Mouse (Mus musculus) heart, adult 2 months (tissue): ENCODE results near the gene Cidec. TPM values are rescaled to one million over a fixed set of nuclear protein-coding genes. Genes with fewer than 3 reads are reported as not detected.
A peak's percentile ranks its signal among the peaks of the same experiment; 100 is the strongest.

Experiments
- DNase-seq, 2 experiments: peaks; one replicate each; pipeline ENCODE4 v3.0.0; 2021
- H3K27ac ChIP-seq: fragments of 200-600 bp; 2 replicates; pipeline ENCODE4 v1.8.1; 2022
- H3K27me3 ChIP-seq: fragments of 200-500 bp; 2 replicates; pipeline ENCODE4 v1.6.1; 2012; ENCODE audit warnings: mild to moderate bottlenecking, low read length, inconsistent platforms, mixed read lengths; ENCODE audit not compliant: control insufficient read depth, insufficient read depth
- H3K36me3 ChIP-seq: fragments of 200-500 bp; 2 replicates; pipeline ENCODE4 v1.6.1; 2012; ENCODE audit warnings: low read length, inconsistent platforms; ENCODE audit not compliant: control insufficient read depth, insufficient read depth
- H3K4me1 ChIP-seq: fragments of 200-500 bp; 2 replicates; pipeline ENCODE4 v1.6.1; 2011; ENCODE audit warnings: low read length; ENCODE audit not compliant: control insufficient read depth, insufficient read depth
- H3K4me3 ChIP-seq: fragments of 200-600 bp; 2 replicates; pipeline ENCODE4 v1.8.1; 2022
- H3K79me2 ChIP-seq: fragments of 200-500 bp; replicated peaks from 2 replicates; pipeline ENCODE4 v1.6.1; 2012; ENCODE audit warnings: mild to moderate bottlenecking, inconsistent platforms, low read length, moderate library complexity, mixed read lengths; ENCODE audit not compliant: control insufficient read depth, insufficient read depth
- H3K9ac ChIP-seq: fragments of 200-500 bp; 2 replicates; pipeline ENCODE4 v1.6.1; 2012; ENCODE audit warnings: low read depth, mild to moderate bottlenecking, control low read depth, inconsistent platforms, low read length, mixed read lengths
- CTCF ChIP-seq: fragments of 200-600 bp; IDR thresholded peaks from 2 replicates; pipeline ENCODE4 v1.8.1; 2022; ENCODE audit warnings: antibody characterized with exemption, mild to moderate bottlenecking, moderate library complexity
- EP300 ChIP-seq: fragments of 200-500 bp; IDR thresholded peaks from 2 replicates; pipeline ENCODE4 v1.6.1; 2011; ENCODE audit warnings: low read depth, low read length, control low read depth; ENCODE audit not compliant: insufficient read depth
- POLR2A ChIP-seq: fragments of 200-500 bp; IDR thresholded peaks from 2 replicates; pipeline ENCODE4 v1.6.1; 2011; ENCODE audit warnings: mild to moderate bottlenecking, low read depth, low read length, control low read depth; ENCODE audit not compliant: insufficient read depth
- WGBS: fragments of 180-500 bp; shearing (Covaris S2); methylation state at CpG from one replicate; pipeline ENCODE4 v1.1.7; 2018; 5-methylcytosine and 5-hydroxymethylcytosine counted together
- intact Hi-C: fragments of 180-260 bp; cut with DNase I; formaldehyde crosslinking; loops from one replicate; pipeline ENCODE4 v1.15.1; 2025
- polyA plus RNA-seq: library from polyadenylated mRNA; depleted of rRNA; stranded (reverse); fragments of >200 nt; gene quantifications from 2 replicates; pipeline ENCODE4 v1.2.3, GENCODE M21; 2012
- total RNA-seq, 2 experiments: library from RNA; stranded (reverse); gene quantifications; 2 replicates each; pipeline ENCODE4 v1.2.3; 2021

The Cidec gene
- total and polyA plus RNA-seq, 3 experiments: 7.8 to 77.7 (median 10.6) TPM

GRCm38 (mm10) chr6:113443091-113443490 is 7.5 kb upstream of the Cidec start:
- TF ChIP-seq POLR2A (no peak), CTCF (peak; percentile 32)
- Histone ChIP-seq H3K27me3 (no peaks in the 10 kb centered on the region), H3K79me2 (no peaks in the 10 kb centered on the region; the same call in 1 of the 2 replicates), H3K27ac (peak overlapping the region; percentile 82), H3K4me3 (peak overlapping the region; percentile 88), H3K4me1 (peaks cover 2% of the 10 kb centered on the region), H3K9ac (peak overlapping the region; percentile 77), H3K36me3 (0 out of 2 replicates have a peak, but pooled peaks cover 2% of the 10 kb centered on the region)
- DNase-seq: no peak
- intact Hi-C loops: loop anchor here (5.0 kb wide), 1 partner anchor 39 kb away; the partner anchor contains the start of gene Creld1
- WGBS: 43% methylated on average over 12 of the region's 12 CpGs

- H3K27me3 ChIP-seq: no peaks in the 10 kb centered on the region
- no peaks in the 10 kb centered on the region for H3K36me3 ChIP-seq
- intact Hi-C loops: loop anchor here (5.0 kb wide), 1 partner anchor 40 kb away; the partner anchor contains the start of gene Creld1
- TF ChIP-seq CTCF (no peak), POLR2A (peak; percentile 79)
- peak within 1 kb of the TSS; percentile 88 for H3K4me3 ChIP-seq
- peaks cover 2% of the 10 kb centered on the region for H3K4me1 ChIP-seq
- no peaks in the 10 kb centered on the region; the same call in 1 of the 2 replicates for H3K79me2 ChIP-seq
- WGBS: under 1% methylated on average over 45 of the region's 45 CpGs
- peak within 1 kb of the TSS; percentile 82 for H3K27ac ChIP-seq
- H3K9ac ChIP-seq: peak within 1 kb of the TSS; percentile 77
- peak; percentile 93 to 94 for DNase-seq
These were observed 7.0 kb upstream of the Cidec start, which contains the start of gene Jagn1 for GRCm38 (mm10) chr6:113442442-113443090. Gene Jagn1 (plus strand): TSS chr6:113442569.

GRCm38 (mm10) chr6:113442087-113442441 is 6.5 kb upstream of the Cidec start:
- WGBS: 37% methylated on average over 9 of the region's 9 CpGs
- intact Hi-C loops: loop anchor here (5.0 kb wide), 1 partner anchor 40 kb away; the partner anchor contains the start of gene Creld1
- Histone ChIP-seq H3K4me3 (peak overlapping the region; percentile 88), H3K27me3 (no peaks in the 10 kb centered on the region), H3K4me1 (peaks cover 2% of the 10 kb centered on the region), H3K27ac (peak overlapping the region; percentile 82), H3K79me2 (no peaks in the 10 kb centered on the region; the same call in 1 of the 2 replicates), H3K9ac (peak overlapping the region; percentile 66), H3K36me3 (no peaks in the 10 kb centered on the region)
- TF ChIP-seq EP300: no peak
- no peak for TF ChIP-seq POLR2A
- no peak for TF ChIP-seq CTCF
- DNase-seq: no peak

- no peaks in the 10 kb centered on the region for H3K36me3 ChIP-seq
- H3K4me1 ChIP-seq: peaks cover 2% of the 10 kb centered on the region
- H3K27ac ChIP-seq: no peak overlapping the region
- no peaks in the 10 kb centered on the region for H3K27me3 ChIP-seq
- no peak overlapping the region for H3K9ac ChIP-seq
- WGBS: 51% methylated on average over 7 of the region's 7 CpGs
- TF ChIP-seq EP300 (0 out of 2 replicates have a peak, but pooled peaks have one; percentile 42), CTCF (peak; percentile 80), POLR2A (no peak)
- no peak overlapping the region for H3K4me3 ChIP-seq
- intact Hi-C loops: loop anchor here (5.0 kb wide), 1 partner anchor 41 kb away; the partner anchor contains the start of gene Creld1
- peak; percentile 54 to 72 for DNase-seq
- no peaks in the 10 kb centered on the region; the same call in 1 of the 2 replicates for H3K79me2 ChIP-seq
These were observed 5.7 kb upstream of the Cidec start for GRCm38 (mm10) chr6:113441147-113441680.

GRCm38 (mm10) chr6:113440686-113441085 is 5.1 kb upstream of the Cidec start:
- H3K79me2 ChIP-seq: no peaks in the 10 kb centered on the region; the same call in 1 of the 2 replicates
- peaks cover 2% of the 10 kb centered on the region for H3K4me1 ChIP-seq
- no peaks in the 10 kb centered on the region for H3K36me3 ChIP-seq
- no peak overlapping the region for H3K4me3 ChIP-seq
- no peak for DNase-seq
- 81% methylated on average over 3 of the region's 3 CpGs for WGBS
- H3K27ac ChIP-seq: no peak overlapping the region
- intact Hi-C loops: loop anchor here (5.0 kb wide), 1 partner anchor 42 kb away; the partner anchor contains the start of gene Creld1
- no peak overlapping the region for H3K9ac ChIP-seq
- no peak for TF ChIP-seq EP300
- no peak for TF ChIP-seq POLR2A
- no peak for TF ChIP-seq CTCF
- H3K27me3 ChIP-seq: no peaks in the 10 kb centered on the region

GRCm38 (mm10) chr6:113438721-113439430 is 3.3 kb upstream of the Cidec start:
- Histone ChIP-seq H3K79me2 (no peaks in the 10 kb centered on the region), H3K9ac (no peak overlapping the region), H3K27ac (no peak overlapping the region), H3K36me3 (no peaks in the 10 kb centered on the region), H3K4me3 (no peak overlapping the region), H3K4me1 (peaks cover 2% of the 10 kb centered on the region), H3K27me3 (no peaks in the 10 kb centered on the region)
- no peak for TF ChIP-seq CTCF
- no peak for TF ChIP-seq POLR2A
- TF ChIP-seq EP300: no peak
- WGBS: 53% methylated on average over 12 of the region's 12 CpGs
- intact Hi-C loops: no loop called here
- DNase-seq: no peak
